Mouse (Mus musculus) testis, adult 2 months (tissue): ENCODE results near the gene Ube2o. TPM values are rescaled to one million over a fixed set of nuclear protein-coding genes. Genes with fewer than 3 reads are reported as not detected.

Experiments used
- H3K27ac ChIP-seq: fragments of 200-500 bp; 2 replicates; pipeline ENCODE4 v1.5.1; 2012; ENCODE audit warnings: low read depth, low read length; ENCODE audit not compliant: control insufficient read depth, insufficient read depth
- H3K27me3 ChIP-seq: fragments of 200-500 bp; 2 replicates; pipeline ENCODE4 v1.6.1; 2012; ENCODE audit warnings: mild to moderate bottlenecking, low read length, moderate library complexity; ENCODE audit not compliant: control insufficient read depth, insufficient read depth
- H3K36me3 ChIP-seq: fragments of 200-500 bp; 2 replicates; pipeline ENCODE4 v1.6.1; 2012; ENCODE audit warnings: mild to moderate bottlenecking, low read length; ENCODE audit not compliant: control insufficient read depth, insufficient read depth
- H3K4me1 ChIP-seq: fragments of 200-500 bp; 2 replicates; pipeline ENCODE4 v1.6.1; 2012; ENCODE audit warnings: low read length; ENCODE audit not compliant: control insufficient read depth, insufficient read depth
- H3K4me3 ChIP-seq: fragments of 200-500 bp; 2 replicates; pipeline ENCODE4 v1.5.1; 2012; ENCODE audit warnings: low read depth, mild to moderate bottlenecking, low read length, moderate library complexity, mixed read lengths; ENCODE audit not compliant: control insufficient read depth
- CTCF ChIP-seq: fragments of 200-500 bp; IDR thresholded peaks from 2 replicates; pipeline ENCODE4 v1.5.1; 2012; ENCODE audit warnings: low read depth, mild to moderate bottlenecking, inconsistent platforms, low read length, moderate library complexity; ENCODE audit not compliant: control insufficient read depth, insufficient read depth, insufficient replicate concordance
- POLR2A ChIP-seq: fragments of 200-500 bp; IDR thresholded peaks from 2 replicates; pipeline ENCODE4 v1.6.1; 2012; ENCODE audit warnings: low read depth, mild to moderate bottlenecking, inconsistent platforms, low read length, moderate library complexity; ENCODE audit not compliant: control insufficient read depth
- polyA plus RNA-seq: library from polyadenylated mRNA; depleted of rRNA; stranded (reverse); fragments of >200 nt; gene quantifications from 2 replicates; pipeline ENCODE4 v1.2.3, GENCODE M21; 2012; rRNA removed

The Ube2o gene
- polyA plus RNA-seq: 31.6 and 34.8 TPM in 2 replicates

GRCm38 (mm10) chr11:116581376-116581814, at the start of gene Ube2o:
TSS of gene Ube2o (minus strand) at chr11:116581447.
- Histone ChIP-seq H3K27ac (peak within 1 kb of the TSS; percentile 67), H3K4me3 (peak within 1 kb of the TSS; percentile 91)

GRCm38 (mm10) chr11:116630171-116630965, 49.1 kb upstream of the Ube2o start:
- no peaks in the 10 kb centered on the region for H3K36me3 ChIP-seq
- H3K4me1 ChIP-seq: peaks cover 5% of the 10 kb centered on the region
- no peak for TF ChIP-seq POLR2A
- TF ChIP-seq CTCF: no peak
- no peak overlapping the region for H3K4me3 ChIP-seq
- H3K27me3 ChIP-seq: no peaks in the 10 kb centered on the region
- H3K27ac ChIP-seq: no peak overlapping the region

More at GRCm38 (mm10) chr11:116581376-116581814, at the start of gene Ube2o:
- peak; percentile 62 for TF ChIP-seq POLR2A
- no peak for TF ChIP-seq CTCF
- peaks cover under 1% of the 10 kb centered on the region for H3K4me1 ChIP-seq
- no peaks in the 10 kb centered on the region for H3K27me3 ChIP-seq
- H3K36me3 ChIP-seq: no peaks in the 10 kb centered on the region; the same call in 1 of the 2 replicates

- Histone ChIP-seq H3K27ac (no peak overlapping the region), H3K36me3 (no peaks in the 10 kb centered on the region), H3K4me3 (no peak overlapping the region), H3K27me3 (no peaks in the 10 kb centered on the region), H3K4me1 (peaks cover 8% of the 10 kb centered on the region)
- TF ChIP-seq CTCF: no peak
- TF ChIP-seq POLR2A: no peak
These were observed 48.2 kb upstream of the Ube2o start for GRCm38 (mm10) chr11:116629472-116629871.

GRCm38 (mm10) chr11:116628712-116629111, 47.5 kb upstream of the Ube2o start:
- TF ChIP-seq CTCF (peak; percentile 85; the same call in 1 of the 2 replicates), POLR2A (no peak)
- H3K4me1 ChIP-seq: peaks cover 12% of the 10 kb centered on the region
- no peak overlapping the region for H3K27ac ChIP-seq
- H3K36me3 ChIP-seq: no peaks in the 10 kb centered on the region
- no peaks in the 10 kb centered on the region for H3K27me3 ChIP-seq
- H3K4me3 ChIP-seq: no peak overlapping the region

GRCm38 (mm10) chr11:116627072-116628020, 46.1 kb upstream of the Ube2o start:
- TF ChIP-seq POLR2A (no peak), CTCF (no peak)
- no peaks in the 10 kb centered on the region for H3K27me3 ChIP-seq
- peaks cover 18% of the 10 kb centered on the region for H3K4me1 ChIP-seq
- H3K36me3 ChIP-seq: no peaks in the 10 kb centered on the region
- no peak overlapping the region for H3K4me3 ChIP-seq
- H3K27ac ChIP-seq: no peak overlapping the region; the same call in 1 of the 2 replicates

GRCm38 (mm10) chr11:116626299-116627071, 45.2 kb upstream of the Ube2o start, which contains the start of gene Rhbdf2:
TSS of gene Rhbdf2 (minus strand) at chr11:116627019.
- Histone ChIP-seq H3K27ac (peak within 1 kb of the TSS; percentile 23; the same call in 1 of the 2 replicates), H3K27me3 (no peaks in the 10 kb centered on the region), H3K4me3 (no peak within 1 kb of the TSS), H3K36me3 (no peaks in the 10 kb centered on the region), H3K4me1 (peaks cover 18% of the 10 kb centered on the region)
- TF ChIP-seq POLR2A (no peak; the same call in 1 of the 2 replicates), CTCF (0 out of 2 replicates have a peak, but pooled peaks have one; percentile 2)
